Mouse (Mus musculus): ENCODE data around the gene Wipi1. TPM values are rescaled to one million over a fixed set of nuclear protein-coding genes. Genes with fewer than 3 reads are reported as not detected.

Gene Wipi1
- polyA plus RNA-seq, 1 experiment from 2014 or later: 40.6 TPM

GRCm38 (mm10) chr11:109575832-109576231 is 35.9 kb downstream of the Wipi1 start:
- Histone ChIP-seq H3K27ac (no peak overlapping the region), H3K9me3 (no peaks in the 10 kb centered on the region), H3K36me3 (peaks cover 58% of the 10 kb centered on the region), H3K27me3 (no peaks in the 10 kb centered on the region), H3K4me1 (replicated peaks) (no peaks in the 10 kb centered on the region; the same call in 1 of the 2 replicates), H3K9ac (replicated peaks) (no peak overlapping the region), H3K4me3 (replicated peaks) (no peak overlapping the region), H3K4me2 (no peak overlapping the region)
- 90% methylated on average over 6 of the region's 6 CpGs for WGBS
- no peak for ATAC-seq (ENCODE audit: insufficient number of reproducible peaks, insufficient read depth, low FRiP score, low TSS enrichment, low read depth)

DNA sequence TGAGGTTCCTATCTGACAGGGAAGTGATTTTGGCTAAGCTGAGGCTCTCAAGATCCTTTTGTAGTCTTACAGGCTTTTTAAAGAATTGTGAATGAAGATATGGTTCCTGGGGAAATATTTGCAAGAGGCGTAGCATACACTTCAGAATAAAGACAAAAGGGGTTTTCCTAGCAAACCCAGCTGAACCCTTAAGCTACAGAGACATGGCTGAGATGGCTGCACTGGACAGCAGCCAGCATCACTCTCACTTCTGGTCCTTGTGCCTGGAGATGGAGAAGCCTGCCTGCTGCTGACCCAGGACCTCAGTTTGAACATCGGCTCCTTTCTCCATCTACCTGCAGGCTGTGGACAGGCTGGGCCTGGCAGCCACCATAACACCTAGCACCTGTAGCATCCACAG is 37.2 kb downstream of the Wipi1 start:
- Histone ChIP-seq H3K4me2 (no peak overlapping the region), H3K27ac (no peak overlapping the region), H3K4me3 (replicated peaks) (no peak overlapping the region), H3K4me1 (replicated peaks) (no peaks in the 10 kb centered on the region; the same call in 1 of the 2 replicates), H3K27me3 (no peaks in the 10 kb centered on the region), H3K36me3 (peaks cover 47% of the 10 kb centered on the region), H3K9me3 (no peaks in the 10 kb centered on the region), H3K9ac (replicated peaks) (no peak overlapping the region)
- no peak for ATAC-seq (ENCODE audit: insufficient number of reproducible peaks, insufficient read depth, low FRiP score, low TSS enrichment, low read depth)
- WGBS: 93% methylated on average over 2 of the region's 2 CpGs

DNA sequence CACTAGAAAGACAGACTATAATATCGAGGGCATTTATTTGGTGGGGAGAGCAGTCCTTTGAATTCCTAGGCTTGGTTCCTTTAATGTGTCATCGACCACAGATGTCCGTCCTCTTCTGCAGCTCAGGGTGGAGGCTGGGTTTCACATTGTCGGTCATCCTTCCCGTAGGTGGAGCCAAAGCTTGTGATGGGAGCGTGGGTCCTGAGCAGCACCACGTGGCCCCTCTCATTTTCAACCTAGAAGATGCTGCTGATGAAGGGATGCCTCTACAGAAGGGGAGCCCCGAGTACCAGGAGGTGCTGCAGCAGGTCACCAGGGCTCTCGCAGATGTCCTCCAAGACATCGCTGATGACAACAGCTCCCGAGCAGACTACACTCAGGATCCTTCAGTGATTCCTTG is 39.7 kb downstream of the Wipi1 start:
- no peak overlapping the region for H3K4me3 ChIP-seq (replicated peaks)
- H3K27ac ChIP-seq: no peak overlapping the region
- no peaks in the 10 kb centered on the region; the same call in 1 of the 2 replicates for H3K4me1 ChIP-seq (replicated peaks)
- 87% methylated on average over 11 of the region's 11 CpGs for WGBS
- H3K9me3 ChIP-seq: no peaks in the 10 kb centered on the region
- no peaks in the 10 kb centered on the region for H3K27me3 ChIP-seq
- no peak overlapping the region for H3K9ac ChIP-seq (replicated peaks)
- peaks cover 21% of the 10 kb centered on the region for H3K36me3 ChIP-seq
- ATAC-seq (ENCODE audit: insufficient number of reproducible peaks, insufficient read depth, low FRiP score, low TSS enrichment, low read depth): no peak
- H3K4me2 ChIP-seq: no peak overlapping the region

DNA sequence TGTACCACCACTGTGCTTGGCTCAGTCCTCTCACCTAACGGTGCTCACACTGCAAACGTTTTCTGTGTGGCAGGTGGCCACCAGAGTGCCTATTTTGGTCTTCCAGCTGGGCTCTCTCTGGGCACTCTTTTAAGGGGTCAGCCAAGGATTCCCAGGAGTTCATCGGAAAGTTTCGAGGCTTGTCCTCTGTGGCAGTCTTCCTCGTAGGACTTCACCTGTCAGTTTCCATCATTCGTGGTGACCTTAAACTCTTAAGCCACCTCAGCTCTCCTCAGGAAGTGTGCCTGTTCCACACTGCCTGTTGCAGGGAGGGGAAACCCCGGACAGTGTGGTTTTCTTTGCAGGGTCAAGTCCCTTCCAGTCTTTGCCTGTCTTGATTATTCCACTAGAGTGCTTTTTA is 42.0 kb downstream of the Wipi1 start:
- Histone ChIP-seq H3K27me3 (no peaks in the 10 kb centered on the region), H3K4me2 (no peak overlapping the region), H3K4me1 (replicated peaks) (no peaks in the 10 kb centered on the region), H3K36me3 (peaks cover 5% of the 10 kb centered on the region; the same call in 1 of the 2 replicates), H3K27ac (no peak overlapping the region), H3K9me3 (no peaks in the 10 kb centered on the region), H3K4me3 (replicated peaks) (no peak overlapping the region), H3K9ac (replicated peaks) (no peak overlapping the region)
- WGBS: 69% methylated on average over 7 of the region's 7 CpGs
- ATAC-seq (ENCODE audit: insufficient number of reproducible peaks, insufficient read depth, low FRiP score, low TSS enrichment, low read depth): no peak

DNA sequence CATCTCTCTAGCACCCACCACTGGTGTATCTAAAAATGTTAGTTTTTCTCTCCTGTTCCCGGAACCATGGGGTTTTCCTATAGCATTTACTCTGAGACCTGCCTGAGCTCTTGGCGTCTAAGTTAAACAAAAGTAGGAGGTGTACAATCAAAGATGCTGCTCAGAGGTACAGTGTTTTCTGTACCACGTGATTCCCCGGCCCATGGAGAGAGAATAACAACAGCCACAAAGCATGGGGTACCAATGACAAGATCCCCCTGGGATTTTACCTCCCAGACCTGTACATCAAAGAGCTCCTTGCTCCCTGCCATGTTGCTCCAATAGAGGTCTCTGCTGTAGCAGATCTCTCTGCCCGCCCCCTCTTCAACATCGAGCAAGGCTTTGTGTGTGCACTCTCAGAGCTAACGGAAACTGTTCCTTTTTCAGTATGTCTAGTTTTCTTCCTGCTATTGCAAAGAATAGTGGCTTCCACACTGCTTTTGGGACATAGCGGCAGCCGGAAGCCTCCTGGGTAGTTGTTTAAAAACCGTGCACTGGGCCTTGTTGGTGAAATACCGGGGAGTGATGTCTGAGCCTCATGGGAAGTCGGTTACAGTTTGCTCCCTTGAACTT is 42.7 kb downstream of the Wipi1 start:
- H3K9me3 ChIP-seq: no peaks in the 10 kb centered on the region
- no peak for ATAC-seq (ENCODE audit: insufficient number of reproducible peaks, insufficient read depth, low FRiP score, low TSS enrichment, low read depth)
- 75% methylated on average over 12 of the region's 12 CpGs for WGBS

DNA sequence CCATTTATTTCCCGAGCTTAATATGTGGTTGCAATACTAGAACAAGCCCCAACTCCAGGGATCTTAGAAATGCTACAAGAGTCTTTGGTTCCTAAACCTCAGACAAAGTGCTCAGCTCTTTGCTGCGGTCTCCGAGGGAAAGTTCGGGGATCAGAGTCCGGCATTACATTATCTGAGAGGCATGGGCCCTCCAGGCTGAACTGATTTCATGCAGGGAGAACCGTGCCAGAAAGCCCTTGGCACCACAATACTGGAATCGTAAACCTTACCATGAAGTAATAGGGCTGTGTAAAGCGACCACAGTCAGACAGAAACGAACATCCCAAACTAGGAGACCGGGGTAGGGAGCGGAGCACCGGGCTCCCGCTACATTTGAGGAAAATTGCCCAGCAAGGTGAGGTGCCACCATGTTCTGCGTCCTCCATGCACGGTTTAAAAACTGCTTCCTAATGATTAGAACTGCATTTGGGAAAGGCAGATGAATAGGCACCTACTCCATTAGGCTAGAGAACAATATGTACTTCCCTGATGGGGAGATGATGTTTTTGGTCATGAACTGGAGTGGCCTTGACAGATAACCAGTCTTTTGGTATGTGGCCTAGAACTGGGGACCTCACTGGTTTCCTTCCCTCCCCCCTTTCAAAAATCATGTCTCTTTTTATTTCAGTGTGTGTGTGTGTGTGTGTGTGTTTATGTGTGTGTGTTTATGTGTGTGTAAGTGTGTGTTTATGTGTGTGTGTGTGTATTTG is 47.1 kb downstream of the Wipi1 start:
- Histone ChIP-seq H3K9ac (replicated peaks) (0 out of 2 replicates have a peak overlapping the region, but pooled peaks have one; percentile 23), H3K9me3 (no peaks in the 10 kb centered on the region), H3K36me3 (no peaks in the 10 kb centered on the region), H3K4me2 (no peak overlapping the region), H3K27ac (no peak overlapping the region), H3K4me3 (replicated peaks) (no peak overlapping the region), H3K27me3 (no peaks in the 10 kb centered on the region), H3K4me1 (replicated peaks) (peaks cover 16% of the 10 kb centered on the region)
- no peak for ATAC-seq (ENCODE audit: insufficient number of reproducible peaks, insufficient read depth, low FRiP score, low TSS enrichment, low read depth)
- WGBS: 81% methylated on average over 15 of the region's 15 CpGs

More for the DNA sequence above, 42.7 kb downstream of the Wipi1 start:
- no peak overlapping the region for H3K4me2 ChIP-seq
- H3K4me3 ChIP-seq (replicated peaks): no peak overlapping the region
- H3K9ac ChIP-seq (replicated peaks): no peak overlapping the region
- H3K4me1 ChIP-seq (replicated peaks): no peaks in the 10 kb centered on the region
- H3K27me3 ChIP-seq: no peaks in the 10 kb centered on the region
- no peak overlapping the region for H3K27ac ChIP-seq
- peaks cover 5% of the 10 kb centered on the region; the same call in 1 of the 2 replicates for H3K36me3 ChIP-seq

GRCm38 (mm10) chr11:109563708-109564107 is 48.1 kb downstream of the Wipi1 start:
- H3K27me3 ChIP-seq: no peaks in the 10 kb centered on the region
- no peak for ATAC-seq (ENCODE audit: insufficient number of reproducible peaks, insufficient read depth, low FRiP score, low TSS enrichment, low read depth)
- no peak overlapping the region for H3K4me2 ChIP-seq
- H3K9ac ChIP-seq (replicated peaks): no peak overlapping the region
- no peak overlapping the region for H3K4me3 ChIP-seq (replicated peaks)
- peaks cover 16% of the 10 kb centered on the region for H3K4me1 ChIP-seq (replicated peaks)
- WGBS: 84% methylated on average over 4 of the region's 4 CpGs
- H3K27ac ChIP-seq: no peak overlapping the region
- no peaks in the 10 kb centered on the region for H3K36me3 ChIP-seq
- no peaks in the 10 kb centered on the region for H3K9me3 ChIP-seq

- Histone ChIP-seq H3K27me3 (no peaks in the 10 kb centered on the region), H3K4me1 (replicated peaks) (peaks cover 16% of the 10 kb centered on the region), H3K36me3 (no peaks in the 10 kb centered on the region), H3K27ac (no peak overlapping the region), H3K9me3 (no peaks in the 10 kb centered on the region), H3K4me2 (no peak overlapping the region), H3K9ac (replicated peaks) (no peak overlapping the region), H3K4me3 (replicated peaks) (no peak overlapping the region)
- WGBS: 11% methylated on average over 3 of the region's 3 CpGs
- no peak for ATAC-seq (ENCODE audit: insufficient number of reproducible peaks, insufficient read depth, low FRiP score, low TSS enrichment, low read depth)
These were observed 50.3 kb downstream of the Wipi1 start for GRCm38 (mm10) chr11:109561445-109561844.

- H3K4me3 ChIP-seq (replicated peaks): no peak overlapping the region
- H3K36me3 ChIP-seq: no peaks in the 10 kb centered on the region
- H3K27ac ChIP-seq: no peak overlapping the region
- no peak overlapping the region for H3K9ac ChIP-seq (replicated peaks)
- ATAC-seq (ENCODE audit: insufficient number of reproducible peaks, insufficient read depth, low FRiP score, low TSS enrichment, low read depth): no peak
- H3K4me1 ChIP-seq (replicated peaks): peaks cover 16% of the 10 kb centered on the region
- WGBS: 27% methylated on average over 9 of the region's 9 CpGs
- no peak overlapping the region for H3K4me2 ChIP-seq
- H3K27me3 ChIP-seq: no peaks in the 10 kb centered on the region
- H3K9me3 ChIP-seq: no peaks in the 10 kb centered on the region
These were observed 50.9 kb downstream of the Wipi1 start for GRCm38 (mm10) chr11:109560793-109561257.

- H3K4me3 ChIP-seq (replicated peaks): no peak overlapping the region
- H3K4me1 ChIP-seq (replicated peaks): peaks cover 16% of the 10 kb centered on the region
- no peaks in the 10 kb centered on the region for H3K9me3 ChIP-seq
- 77% methylated on average over 12 of the region's 12 CpGs for WGBS
- H3K27ac ChIP-seq: no peak overlapping the region
- H3K9ac ChIP-seq (replicated peaks): no peak overlapping the region
- no peak for ATAC-seq (ENCODE audit: insufficient number of reproducible peaks, insufficient read depth, low FRiP score, low TSS enrichment, low read depth)
- H3K27me3 ChIP-seq: no peaks in the 10 kb centered on the region
- no peak overlapping the region for H3K4me2 ChIP-seq
- no peaks in the 10 kb centered on the region for H3K36me3 ChIP-seq
These were observed 52.5 kb downstream of the Wipi1 start for GRCm38 (mm10) chr11:109559241-109559640.

- no peaks in the 10 kb centered on the region for H3K9me3 ChIP-seq
- H3K9ac ChIP-seq (replicated peaks): no peak overlapping the region
- 84% methylated on average over 11 of the region's 11 CpGs for WGBS
- H3K36me3 ChIP-seq: no peaks in the 10 kb centered on the region
- ATAC-seq (ENCODE audit: insufficient number of reproducible peaks, insufficient read depth, low FRiP score, low TSS enrichment, low read depth): no peak
- H3K4me2 ChIP-seq: no peak overlapping the region
- H3K4me1 ChIP-seq (replicated peaks): peaks cover 16% of the 10 kb centered on the region
- H3K27ac ChIP-seq: no peak overlapping the region
- H3K27me3 ChIP-seq: no peaks in the 10 kb centered on the region
- no peak overlapping the region for H3K4me3 ChIP-seq (replicated peaks)
These were observed 54.3 kb downstream of the Wipi1 start for GRCm38 (mm10) chr11:109557419-109557818.

Data from limb, embryonic 12.5 days (tissue).